ENCODE assay signal across 25 mouse cellular contexts in genomic region chr10:18276090-18276734, GRCm38 (mm10).
"Had no signal": no experiment of that assay in that cellular context is flagged by ENCODE, and none has a peak within 500 bp of the region (broad histone marks: within the 10 kb centered on the region; RNA-seq: fewer than 3 reads in every experiment).

No protein-coding gene starts in this region.

- H3K4me3 ChIP-seq: heart, adult 2 months; heart, embryonic 12.5 days; hindbrain, embryonic 10.5 days; hindbrain, embryonic 12.5 days; intestine, embryonic 15.5 days; limb, embryonic 13.5 days; limb, embryonic 15.5 days had no signal

- H3K9me3 ChIP-seq: hindbrain, embryonic 12.5 days; intestine, embryonic 15.5 days; limb, embryonic 15.5 days had no signal

- H3K36me3 ChIP-seq: heart, embryonic 12.5 days; hindbrain, embryonic 10.5 days; hindbrain, embryonic 12.5 days; intestine, embryonic 15.5 days; limb, embryonic 13.5 days; limb, embryonic 15.5 days had no signal

- H3K27ac ChIP-seq: heart, adult 2 months; hindbrain, embryonic 10.5 days; hindbrain, embryonic 12.5 days; hindbrain, embryonic 14.5 days; intestine, embryonic 15.5 days; kidney, postnatal 0 days; limb, embryonic 13.5 days; limb, embryonic 15.5 days; liver, embryonic 14.5 days had no signal

- H3K9ac ChIP-seq: forebrain, postnatal 0 days; heart, embryonic 12.5 days; hindbrain, embryonic 12.5 days; hindbrain, embryonic 14.5 days; intestine, embryonic 15.5 days; limb, embryonic 13.5 days; limb, embryonic 15.5 days; liver, embryonic 14.5 days had no signal

- H3K4me1 ChIP-seq: heart, embryonic 12.5 days; hindbrain, embryonic 10.5 days; hindbrain, embryonic 12.5 days; intestine, embryonic 15.5 days; limb, embryonic 13.5 days; limb, embryonic 15.5 days had no signal

- H3K27me3 ChIP-seq: heart, embryonic 12.5 days; hindbrain, embryonic 12.5 days; intestine, embryonic 15.5 days; limb, embryonic 13.5 days; limb, embryonic 15.5 days had no signal

- H3K4me2 ChIP-seq: heart, embryonic 12.5 days; hindbrain, embryonic 12.5 days; hindbrain, embryonic 14.5 days; intestine, embryonic 15.5 days; limb, embryonic 13.5 days; limb, embryonic 15.5 days had no signal

- ATAC-seq: forebrain, postnatal 0 days; hindbrain, embryonic 16.5 days; inflammation-experienced regulatory T-cells, adult 6 months; intestine, embryonic 15.5 days; intestine, postnatal 0 days had no signal

- DNase-seq: forebrain, postnatal 0 days; gastrocnemius, postnatal 14 days; gastrocnemius, postnatal 36 days; heart, adult 2 months; heart, postnatal 10 days; heart, postnatal 4 days; kidney, adult 18-20 months; kidney, adult 8-10 months; kidney, postnatal 14 days; kidney, postnatal 36 days; layer of hippocampus, adult 9-11 months; layer of hippocampus, postnatal 36 days; left cerebral cortex, postnatal 4 days had no signal
